Mouse (Mus musculus) embryo, embryonic 11.5 days (tissue): ENCODE data around the gene Arl15.
A peak's percentile ranks its signal among the peaks of the same experiment; 100 is the strongest.

Experiments
- DNase-seq: peaks from one replicate; pipeline ENCODE4 v3.0.0-alpha.2; 2012; ENCODE audit warnings: low read depth, low spot score

Gene Arl15

DNA sequence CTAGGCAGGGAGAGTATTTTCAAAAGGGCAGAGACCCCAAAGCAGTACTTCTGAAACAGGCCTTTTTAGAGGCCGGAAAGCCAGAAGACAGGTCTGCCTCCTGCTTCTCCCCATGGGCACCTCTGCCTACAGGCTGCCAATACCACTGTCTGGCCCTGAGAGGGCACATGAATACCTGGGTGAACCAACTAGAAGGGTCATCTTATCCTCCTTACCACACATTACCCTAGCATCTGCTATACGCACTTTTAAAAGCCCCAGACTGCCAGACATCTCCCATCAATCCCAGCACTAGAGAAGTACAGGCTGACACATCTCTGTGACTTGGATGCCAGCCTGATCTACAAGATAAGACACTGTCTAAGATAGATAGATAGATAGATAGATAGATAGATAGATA lies 259.0 kb downstream of the Arl15 start:
- DNase-seq: no peak

DNA sequence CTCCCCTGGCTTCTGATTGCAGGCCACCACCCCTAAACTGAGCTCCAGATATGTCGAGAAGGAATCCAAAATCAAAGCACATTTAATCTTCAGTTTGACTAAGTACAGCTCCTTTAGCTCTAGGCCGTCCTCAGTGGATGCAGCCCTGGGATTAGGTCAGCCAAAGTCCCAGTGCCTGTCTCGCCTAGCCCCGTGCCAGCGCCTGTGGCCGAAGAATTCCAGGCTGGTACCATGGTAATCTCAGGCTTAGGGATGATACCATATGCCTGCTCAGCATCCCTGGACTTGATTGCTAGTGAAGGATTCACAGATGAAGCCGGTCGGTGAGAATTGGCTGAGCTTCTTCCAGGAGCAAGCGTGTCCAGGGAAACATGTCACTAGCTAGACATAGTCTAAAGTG lies 261.4 kb downstream of the Arl15 start:
- DNase-seq: no peak

DNA sequence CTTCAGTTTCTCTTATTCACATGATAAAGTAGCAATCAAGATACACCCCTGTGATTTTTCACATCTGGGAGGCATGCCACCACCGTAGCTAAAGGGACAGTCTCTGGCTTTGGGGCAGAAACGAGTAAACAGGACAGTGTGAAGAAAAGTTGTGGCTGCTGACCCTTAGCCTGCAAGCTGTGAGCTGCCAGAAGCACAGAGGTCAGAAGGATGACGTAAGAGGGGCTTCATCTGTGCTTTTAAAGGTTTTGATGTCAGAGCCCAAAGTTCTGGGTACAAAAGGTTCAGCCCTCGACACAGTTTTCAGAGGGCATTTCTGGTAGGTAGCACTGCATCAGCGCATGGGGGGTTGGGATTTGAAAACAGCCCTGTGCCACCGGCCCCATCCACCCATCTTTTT lies 266.0 kb downstream of the Arl15 start:
- DNase-seq: no peak

DNA sequence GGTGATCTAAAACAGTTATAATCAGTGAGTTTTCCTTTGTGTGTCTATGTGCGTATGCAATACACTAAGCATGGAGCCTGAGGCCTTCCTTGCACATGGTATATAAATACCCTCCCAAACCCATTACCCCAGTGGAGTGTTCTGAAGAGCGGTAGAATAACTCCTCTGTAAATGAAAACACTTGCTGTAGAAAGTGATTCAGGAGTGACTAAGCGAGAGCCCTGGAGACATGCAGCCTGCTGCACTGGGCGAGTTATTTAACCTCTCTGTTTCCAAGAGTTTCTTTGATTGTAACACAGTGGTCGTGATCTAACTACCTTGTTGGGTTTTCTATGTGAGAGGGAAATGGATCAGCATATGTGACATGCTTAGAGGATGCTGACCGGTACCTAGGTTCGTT lies 266.9 kb downstream of the Arl15 start:
- DNase-seq: no peak

DNA sequence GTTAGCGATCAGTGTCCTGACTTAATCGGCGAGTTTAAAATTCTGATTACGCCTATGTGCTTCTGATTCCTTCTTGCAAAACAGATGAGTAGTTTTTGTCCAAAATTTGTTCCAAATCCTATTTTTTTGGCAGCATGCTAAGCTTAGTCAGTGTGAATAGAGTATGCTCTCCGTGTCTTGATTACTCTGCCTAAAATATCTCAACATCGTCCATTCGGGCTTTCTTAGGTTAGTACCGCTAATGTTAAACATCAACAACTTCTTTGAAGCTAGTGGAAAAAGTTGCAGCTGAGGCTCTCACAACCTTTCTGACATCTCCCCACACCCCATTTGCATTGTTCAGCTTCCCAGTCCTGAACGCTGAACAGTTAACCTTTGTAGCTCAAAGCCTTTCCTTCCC lies 269.8 kb downstream of the Arl15 start:
- no peak for DNase-seq

DNA sequence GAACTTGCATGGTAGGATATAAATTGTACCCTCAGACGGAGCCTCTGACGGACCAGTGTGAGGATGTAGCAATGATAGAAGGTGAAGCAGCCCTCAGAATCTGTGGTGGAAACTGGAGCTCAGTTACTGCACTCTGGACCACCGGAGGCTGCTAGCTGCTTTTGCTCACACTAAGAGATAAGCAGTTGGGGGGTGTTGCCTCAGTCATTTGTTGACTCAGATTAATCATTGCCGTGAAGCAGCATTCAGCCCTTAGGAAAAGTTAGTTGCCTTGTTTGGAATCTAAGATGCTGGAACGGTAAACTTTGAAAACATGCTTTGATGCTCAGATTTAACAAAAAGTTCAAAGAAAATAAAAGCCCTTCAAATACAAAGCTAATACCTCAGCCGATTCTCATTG lies 270.7 kb downstream of the Arl15 start:
- no peak for DNase-seq

DNA sequence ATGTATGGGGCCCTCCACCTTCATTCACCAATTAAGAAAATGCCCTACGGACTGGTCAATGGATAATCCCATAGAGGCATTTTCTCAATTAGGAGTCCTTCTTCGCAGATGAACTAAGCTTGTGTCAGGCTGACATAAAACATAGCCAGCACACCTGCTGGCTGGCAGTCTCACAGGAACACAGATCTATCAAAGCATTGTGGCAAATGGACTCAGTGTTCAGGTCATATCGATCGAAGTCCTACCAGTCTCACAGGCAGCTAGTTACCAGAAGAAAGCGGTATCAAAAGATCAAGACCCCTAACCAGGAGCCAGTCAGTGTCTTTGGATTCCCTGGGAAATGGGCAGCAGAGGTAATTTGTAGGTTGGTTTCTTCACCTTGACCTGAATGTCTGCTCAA lies 274.1 kb downstream of the Arl15 start:
- DNase-seq: no peak

DNA sequence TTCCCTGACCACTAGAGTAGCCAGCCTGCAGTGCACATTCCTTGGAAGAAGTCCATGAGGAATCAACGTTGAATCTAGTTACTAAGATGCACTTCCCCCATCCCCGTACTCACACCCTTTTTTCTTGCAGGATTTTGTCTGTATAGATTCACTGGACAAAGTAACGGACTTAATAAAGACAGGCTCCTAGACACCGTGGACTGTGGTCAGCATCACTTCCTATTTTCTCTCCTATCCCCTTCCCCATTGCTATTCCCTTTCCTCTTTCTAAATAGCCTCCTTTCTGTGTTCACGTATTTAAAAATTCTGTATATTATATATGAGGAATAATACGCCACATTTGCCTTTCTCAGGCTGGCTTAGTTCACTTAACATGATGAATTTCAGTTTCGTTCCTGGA lies 277.1 kb downstream of the Arl15 start:
- DNase-seq: no peak

DNA sequence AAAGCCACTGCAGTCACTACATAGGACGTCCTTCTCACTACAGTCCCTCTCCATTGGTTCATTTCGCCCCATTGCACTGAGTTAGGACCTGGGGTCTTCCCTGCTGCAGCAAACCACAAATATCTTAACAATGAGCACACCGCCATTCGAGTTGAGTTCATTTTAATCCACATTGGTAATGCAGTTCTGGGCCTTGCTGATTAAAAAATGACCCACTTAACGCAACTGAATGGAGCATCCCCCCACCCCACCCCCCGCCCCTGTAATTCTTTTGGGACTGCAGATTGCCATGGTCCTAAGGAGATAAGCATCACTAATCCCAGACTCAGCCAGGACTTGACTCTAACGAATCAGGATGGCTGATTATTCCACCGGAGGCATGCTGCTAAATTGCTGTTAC lies 280.2 kb downstream of the Arl15 start:
- DNase-seq: no peak

DNA sequence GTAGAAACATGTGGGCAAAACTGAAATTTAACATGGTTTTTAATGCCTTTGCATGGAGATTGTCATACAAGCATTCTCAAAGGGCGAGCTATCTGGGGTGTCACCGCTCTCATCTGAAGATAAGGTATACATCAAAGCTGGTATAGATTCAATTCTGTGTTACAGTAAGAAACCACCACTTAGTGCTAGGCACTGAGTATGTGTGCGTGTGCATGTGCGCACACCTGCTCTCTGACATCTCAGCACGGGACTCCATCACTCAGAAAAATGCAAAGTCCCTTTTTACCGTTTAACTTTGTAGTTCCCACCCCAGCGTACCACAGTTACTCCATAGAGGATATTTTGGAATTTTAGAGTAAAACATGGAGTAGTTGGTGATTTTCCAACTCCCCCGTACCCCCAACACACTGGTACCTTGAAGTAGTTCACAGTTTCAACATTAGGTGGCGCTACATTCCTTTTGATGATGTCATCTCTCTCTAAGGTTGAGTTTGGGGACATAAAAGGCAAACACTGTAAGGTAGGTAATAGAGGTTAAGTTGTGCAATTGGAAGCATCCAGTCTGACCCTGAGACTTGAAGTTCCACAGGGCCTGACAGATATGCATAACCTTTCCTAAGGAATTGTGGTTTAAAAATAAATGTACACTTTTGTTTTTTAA lies 281.5 kb downstream of the Arl15 start:
- DNase-seq: peak; percentile 31

DNA sequence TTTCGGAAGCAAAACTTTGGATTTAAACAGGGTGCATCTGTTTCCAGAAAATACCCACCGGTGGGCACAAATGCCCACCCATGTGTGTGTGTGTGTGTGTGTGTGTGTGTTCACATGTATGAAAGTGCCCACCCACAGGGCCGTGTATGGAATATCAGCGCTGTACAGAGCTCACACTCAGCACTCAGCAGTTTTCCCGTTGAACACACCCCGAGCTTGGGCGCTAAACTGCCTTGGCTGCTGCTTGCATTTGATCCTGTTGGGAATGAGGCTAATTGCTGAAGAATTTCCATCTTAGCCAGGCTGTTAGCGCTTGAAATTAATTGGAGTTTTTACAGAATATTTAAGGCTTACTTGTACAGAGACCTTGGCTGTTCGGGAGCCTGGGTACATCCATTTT lies 282.9 kb downstream of the Arl15 start:
- no peak for DNase-seq

DNA sequence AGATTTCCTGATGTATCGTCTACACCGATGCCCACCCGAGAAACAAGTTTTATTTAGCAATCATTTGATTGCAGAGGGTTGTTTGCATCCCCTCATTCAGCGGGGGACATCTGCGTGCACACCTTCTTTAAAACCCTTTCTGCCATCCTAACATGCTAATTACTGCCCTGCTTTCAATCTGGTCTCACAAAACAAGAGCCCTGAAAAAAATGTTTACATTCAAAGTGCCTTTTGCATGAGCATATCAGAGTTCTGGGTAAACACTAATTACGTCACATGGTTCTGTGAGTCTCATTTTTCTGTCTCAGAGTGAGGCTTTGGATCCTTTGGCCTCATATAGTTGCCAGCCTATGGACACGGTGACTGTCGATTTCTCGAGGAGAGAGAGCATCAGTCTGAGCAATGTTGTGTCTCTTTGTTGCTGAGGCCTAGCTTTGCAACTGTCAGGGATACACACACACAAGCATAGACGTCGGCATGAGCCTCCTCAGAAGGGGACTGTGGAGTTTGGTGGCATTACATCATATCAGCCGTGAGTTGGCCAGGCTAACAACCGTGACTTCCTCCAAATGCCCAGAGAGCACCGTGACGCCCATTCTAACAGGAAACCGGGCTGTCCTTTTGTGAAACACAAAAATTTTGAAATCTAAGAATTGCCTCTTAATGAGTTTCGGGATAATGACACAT lies 283.4 kb downstream of the Arl15 start:
- DNase-seq: no peak

DNA sequence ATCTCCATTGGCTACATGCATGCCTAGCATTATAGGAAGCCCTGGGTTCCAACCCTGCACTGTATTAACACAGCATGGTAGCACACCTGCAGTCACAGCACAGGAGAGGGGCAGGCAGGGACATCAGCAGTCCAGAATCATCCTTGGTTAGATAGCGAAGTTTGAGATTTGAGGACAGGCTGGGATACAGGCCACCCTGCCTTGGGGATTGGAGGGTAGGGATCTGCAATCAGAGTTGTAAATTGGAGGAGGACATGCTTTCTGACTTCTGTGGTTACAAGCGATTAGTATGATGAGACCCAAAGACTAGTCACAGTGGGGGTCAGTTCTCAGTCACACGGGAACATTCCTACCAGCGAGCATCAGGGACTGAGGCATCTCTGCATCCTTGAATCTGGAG lies 284.5 kb downstream of the Arl15 start:
- DNase-seq: no peak

DNA sequence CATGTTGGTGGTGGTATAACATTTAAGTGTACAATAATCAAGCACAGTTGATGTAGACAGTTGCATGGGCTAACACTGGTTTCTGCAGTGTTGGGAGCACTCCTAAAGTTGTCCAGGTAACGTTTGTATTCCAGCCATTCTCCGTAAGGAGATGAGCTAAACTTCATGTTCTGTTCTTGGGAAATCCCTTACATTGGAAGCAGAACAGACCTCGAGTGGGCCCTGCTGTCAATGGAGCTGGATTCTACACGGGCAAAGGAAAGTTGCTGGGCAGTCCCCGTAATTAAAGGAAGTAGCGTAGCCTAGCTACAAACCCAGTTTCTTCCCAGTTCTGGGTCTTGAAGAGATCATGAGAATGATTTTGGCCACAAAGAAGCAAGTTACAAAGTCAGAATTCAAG lies 285.4 kb downstream of the Arl15 start:
- DNase-seq: no peak

DNA sequence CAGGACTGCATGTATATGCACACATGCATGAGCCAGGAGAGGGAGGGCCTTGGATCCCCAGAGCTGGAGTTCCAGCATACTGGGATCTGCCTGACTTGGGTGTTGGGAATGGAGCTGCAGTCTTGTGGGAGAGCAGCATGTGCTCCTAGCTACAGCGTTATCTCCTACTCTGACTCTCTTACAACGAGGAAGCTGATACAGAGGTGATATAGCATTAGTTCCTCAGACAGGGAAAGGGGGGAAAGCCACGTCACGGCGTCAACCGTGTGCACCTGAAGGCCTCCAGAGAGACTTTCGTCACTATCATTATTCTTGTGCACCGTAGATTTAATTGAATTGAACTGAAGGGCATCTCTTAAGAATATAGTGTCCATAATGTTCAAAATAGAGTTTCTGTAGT lies 286.2 kb downstream of the Arl15 start:
- DNase-seq: no peak

DNA sequence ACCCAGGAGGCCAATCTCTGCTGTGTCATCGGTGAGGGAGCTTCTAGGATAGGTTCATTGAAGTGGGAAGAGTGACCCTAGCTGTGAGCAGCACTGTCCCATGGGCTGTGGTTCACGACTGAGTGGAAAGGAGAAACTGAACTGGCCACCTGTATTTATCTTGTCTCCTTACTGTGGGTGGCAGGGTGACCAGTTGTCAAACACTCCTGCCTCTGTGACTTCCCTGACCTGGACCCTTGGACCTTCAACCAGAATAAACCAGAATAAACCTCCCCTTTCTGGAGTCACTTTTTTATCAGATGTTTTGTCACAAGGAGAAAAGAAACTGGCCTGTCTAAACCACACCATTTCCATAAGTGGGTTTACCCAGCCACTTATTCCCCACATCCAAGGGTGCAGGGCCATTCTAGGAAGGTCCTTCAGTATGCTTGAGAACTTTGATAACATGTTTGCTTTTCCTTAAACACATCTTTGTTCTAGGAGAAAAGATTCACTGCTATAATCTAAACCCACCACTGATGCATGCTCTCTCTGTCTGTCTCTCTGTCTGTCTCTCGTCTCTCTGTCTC lies 289.3 kb downstream of the Arl15 start:
- DNase-seq: no peak

DNA sequence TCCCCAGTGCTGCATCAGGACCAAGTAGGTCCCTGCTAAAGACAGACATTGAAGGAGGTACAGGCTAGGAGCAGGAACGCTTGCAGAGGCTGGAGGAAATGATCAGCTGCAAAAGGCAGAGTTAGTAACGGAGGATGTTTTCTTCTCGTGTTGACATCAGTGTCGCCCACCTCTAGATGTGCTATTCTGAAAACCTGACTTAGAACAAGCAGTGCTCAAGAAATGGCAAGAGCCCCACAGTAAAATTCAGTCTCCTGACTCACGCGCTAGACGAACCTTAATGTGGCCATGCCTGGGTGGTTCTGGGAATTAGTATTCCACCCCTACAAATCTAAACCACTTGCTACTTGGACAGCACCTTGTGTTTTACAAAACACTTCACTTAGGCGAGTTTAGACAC lies 291.1 kb downstream of the Arl15 start:
- DNase-seq: no peak

DNA sequence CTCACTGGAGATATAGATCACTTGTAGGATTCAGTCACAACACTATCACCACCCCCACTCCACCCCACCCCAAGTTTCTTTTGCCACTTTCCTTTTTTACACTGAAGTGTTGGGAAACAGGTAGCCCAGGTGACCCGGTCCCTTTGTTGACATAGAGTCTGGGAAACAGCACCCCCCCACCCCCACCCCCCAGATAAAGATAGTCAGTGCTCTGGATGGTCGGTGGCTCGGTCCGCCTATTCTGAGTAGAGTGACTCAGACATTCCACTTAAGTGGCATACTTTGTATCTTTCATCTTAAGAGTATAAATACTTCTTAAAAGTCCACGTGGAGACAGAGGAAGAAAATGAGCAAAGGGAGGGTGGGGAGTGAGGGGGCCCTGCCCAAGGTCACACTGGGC lies 292.0 kb downstream of the Arl15 start:
- DNase-seq: no peak

DNA sequence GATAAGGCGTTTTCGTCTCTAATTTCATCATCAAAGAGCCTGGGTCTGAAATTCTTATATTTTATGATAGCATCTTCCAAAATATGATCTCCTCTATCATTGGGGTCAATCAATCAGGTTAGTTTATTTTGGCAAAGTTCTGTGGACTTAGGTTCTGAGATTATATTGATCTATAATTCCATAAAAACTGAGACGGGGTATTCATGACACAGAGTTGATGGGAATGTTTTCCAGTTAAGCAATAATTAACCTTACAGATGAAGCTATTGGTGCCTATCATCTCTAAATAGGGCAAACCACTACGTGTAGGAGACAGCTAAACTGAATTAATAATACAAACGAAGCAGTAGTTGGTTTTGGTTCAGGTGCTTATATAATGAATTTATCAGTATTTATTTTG lies 292.5 kb downstream of the Arl15 start:
- no peak for DNase-seq

DNA sequence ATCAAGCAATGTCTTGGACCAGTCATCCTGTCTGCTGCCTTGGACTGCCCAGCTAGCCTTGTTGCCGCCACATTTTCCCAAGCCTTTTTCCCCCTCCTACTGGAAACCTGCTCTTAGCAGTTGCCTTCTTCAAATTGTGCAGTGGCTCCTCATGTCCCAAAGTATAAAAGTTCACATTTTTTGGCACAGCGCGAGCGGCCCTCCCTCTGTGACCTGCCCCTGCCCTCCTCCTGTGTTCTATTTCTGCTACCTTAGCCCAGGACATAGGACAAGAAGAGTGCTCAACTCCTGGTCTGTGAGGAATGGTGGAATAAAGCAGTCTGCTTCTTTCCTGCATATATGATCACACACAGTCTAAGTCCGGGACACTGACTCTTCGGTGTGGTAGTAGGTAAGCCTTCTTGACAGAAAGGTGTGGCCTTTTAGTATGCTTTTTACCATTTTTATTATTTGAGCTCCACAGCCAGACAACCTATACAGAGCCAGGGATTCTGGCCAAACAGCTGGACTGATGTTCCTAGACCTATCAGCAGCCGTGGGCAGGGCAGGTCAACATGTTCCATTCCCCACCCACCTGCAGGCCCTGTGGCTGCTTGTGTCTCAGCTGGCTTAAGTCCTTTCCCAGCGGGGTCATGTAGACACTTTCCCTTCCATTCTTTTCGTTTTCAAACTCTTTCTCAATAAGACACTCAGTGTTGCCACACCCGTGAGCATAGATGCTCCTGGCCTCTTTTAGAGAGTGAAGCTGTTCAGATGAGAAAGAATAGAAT lies 293.6 kb downstream of the Arl15 start:
- DNase-seq: no peak

DNA sequence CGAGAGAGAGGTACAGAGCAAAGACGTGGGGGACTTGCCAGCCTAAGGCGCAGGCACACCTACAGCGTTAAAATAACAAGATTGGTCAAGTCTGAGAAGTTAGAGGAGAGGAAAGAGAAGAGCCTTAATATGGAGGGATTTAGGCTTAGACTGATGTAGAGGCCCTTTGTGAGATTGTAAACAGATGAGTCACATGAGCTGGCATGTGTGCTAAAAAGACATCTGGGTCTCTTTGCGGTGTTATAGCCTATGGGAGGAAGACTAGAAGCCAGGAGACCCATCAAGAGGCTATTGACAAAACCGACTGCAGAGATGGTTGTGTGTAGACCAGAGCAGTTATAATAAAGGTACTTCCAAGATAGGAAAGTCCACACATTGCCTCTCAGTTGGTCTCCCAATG lies 296.5 kb downstream of the Arl15 start:
- DNase-seq: no peak

DNA sequence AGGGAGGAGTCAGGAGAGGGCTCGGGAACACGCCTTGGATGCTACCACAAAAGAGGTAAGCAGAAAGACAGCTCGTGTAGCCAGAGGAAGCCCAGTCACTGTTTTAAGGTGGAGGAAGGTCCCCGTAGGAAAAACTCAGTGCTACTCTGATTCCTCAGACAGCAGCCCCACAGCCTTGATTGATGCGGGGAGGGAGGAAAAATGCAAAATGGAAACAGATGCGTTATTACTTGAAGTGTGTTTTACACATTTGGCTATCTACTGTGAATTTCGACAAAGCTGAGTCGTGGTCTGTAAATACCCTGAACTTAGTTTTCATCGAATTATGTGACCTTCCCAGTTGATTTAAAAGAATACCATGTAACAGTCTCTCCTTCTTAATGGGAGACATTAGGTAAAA lies 296.9 kb downstream of the Arl15 start:
- no peak for DNase-seq
